Mouse (Mus musculus): Measurements from ENCODE around the gene Dnajb2.

The Dnajb2 gene

DNA sequence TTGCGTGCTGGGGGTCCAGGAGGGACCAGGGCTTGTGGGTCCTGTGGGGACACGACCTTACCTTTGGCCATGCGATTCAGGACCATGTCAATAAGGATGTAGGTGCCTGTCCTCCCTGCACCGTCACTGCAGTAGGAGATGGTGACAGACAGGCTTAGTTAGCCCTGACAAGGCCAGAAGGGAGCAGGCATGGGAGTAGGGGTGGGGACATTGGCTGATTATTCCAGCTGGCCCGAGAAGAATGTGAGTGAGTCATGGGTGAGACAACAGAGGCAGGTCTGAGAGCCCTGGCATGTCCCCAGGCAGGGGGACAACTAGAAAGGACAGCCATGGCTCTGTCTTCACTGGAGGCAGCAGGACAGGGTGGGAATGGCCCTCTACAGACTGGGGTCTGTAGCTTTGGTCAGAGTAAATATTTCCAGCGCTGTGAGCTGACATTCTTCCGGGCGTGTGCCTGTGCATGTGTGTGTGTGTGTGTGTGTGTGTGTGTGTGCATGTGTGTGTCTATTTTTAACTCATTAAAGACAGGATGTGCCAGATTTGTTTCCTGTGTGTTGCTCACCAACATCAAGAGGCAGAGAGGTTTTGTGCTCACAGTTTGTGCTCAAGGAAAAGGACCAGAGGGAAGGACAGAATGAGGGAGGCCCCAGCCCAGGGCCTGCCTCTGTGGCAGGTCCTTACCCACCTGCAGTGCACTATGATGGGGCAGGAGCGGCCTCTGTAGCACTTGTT, 12.0 kb downstream of the Dnajb2 start:
- DNase-seq (ENCODE audit: low spot score in 2 of 2) = peak in 1 of 2 experiments; percentile 61

DNA sequence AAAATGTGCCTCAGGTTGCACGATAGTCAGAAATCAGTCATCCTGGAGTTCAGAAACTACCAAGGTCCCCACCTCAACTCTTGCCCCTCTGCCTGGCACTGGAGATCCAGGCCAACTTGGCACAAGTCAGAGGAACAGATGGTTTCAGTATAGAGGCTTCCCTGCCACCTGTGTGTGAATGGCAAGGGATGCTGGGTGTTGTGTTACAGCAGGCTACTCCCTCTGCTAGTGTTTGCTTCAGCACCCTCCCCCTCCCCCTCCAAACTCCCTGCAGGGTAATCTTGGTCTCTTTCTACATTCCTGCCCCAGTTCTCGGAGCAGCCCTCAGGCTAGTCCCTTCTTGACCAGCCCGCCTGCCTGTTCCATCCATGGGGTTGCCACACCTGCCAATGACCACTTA, 14.3 kb downstream of the Dnajb2 start:
- no peak for DNase-seq (ENCODE audit: low spot score in 2 of 2)

DNA sequence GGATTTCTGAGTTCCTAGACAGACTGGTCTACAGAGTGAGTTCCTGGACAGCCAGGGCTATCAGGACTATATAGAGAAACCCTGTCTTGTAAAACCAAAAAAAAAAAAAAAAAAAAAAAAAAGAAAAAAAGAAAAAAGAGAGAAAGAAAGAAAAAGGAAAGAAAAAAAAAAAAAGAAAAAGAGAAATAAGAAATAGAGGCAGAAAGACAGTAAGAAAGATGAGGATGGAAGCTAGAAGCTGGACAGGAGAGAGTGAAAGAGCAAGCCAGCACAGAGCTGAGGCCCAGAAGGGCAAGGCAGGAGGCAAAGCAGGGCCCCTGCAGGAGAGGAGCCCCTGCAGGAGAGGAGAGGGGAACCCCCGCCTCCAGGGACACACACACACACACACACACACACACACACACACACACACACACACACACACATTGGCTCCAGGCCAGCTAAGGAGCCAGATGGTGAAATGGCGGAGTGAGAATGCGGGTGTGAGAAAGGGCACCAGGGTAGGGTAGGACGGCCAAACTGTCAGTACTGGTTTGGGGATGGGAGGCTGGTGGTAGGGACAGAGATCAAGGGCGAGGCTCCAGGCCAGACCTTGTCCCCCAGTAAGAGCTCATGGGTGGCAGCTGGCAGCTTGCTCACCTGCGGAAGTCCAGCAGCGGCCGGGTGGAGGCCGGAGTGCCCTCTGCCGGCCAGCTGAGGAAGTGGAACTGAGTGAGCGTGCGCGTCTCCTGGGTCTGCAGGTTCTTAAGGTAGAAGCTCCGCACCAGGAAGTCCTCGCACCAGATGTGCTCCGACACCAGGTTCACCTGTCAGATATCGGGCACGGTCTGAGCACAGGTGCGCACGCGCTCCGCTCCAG, 15.1 kb downstream of the Dnajb2 start:
- peak in 1 of 2 experiments; percentile 78 for DNase-seq (ENCODE audit: low spot score in 2 of 2)

DNA sequence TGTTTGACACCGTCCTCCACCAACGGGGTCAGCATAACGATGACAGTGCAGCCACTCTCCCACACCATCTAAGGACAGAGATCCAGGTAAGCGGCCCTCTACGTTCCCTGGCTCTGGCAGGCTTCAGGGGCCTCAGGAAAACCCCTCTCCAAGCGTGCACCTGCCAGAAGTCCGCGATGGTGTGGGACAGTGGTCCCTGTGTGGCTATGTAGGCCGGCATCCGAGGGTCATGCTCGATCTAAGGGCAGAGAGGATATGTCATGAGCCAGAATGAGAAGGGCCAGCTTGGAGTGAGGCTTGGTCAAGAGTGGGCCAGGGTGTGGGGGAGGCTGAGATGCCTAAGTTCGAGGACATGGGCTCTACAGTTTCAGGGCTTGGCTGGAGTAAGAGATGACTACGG, 16.1 kb downstream of the Dnajb2 start:
- DNase-seq (ENCODE audit: low spot score in 2 of 2) = no peak

DNA sequence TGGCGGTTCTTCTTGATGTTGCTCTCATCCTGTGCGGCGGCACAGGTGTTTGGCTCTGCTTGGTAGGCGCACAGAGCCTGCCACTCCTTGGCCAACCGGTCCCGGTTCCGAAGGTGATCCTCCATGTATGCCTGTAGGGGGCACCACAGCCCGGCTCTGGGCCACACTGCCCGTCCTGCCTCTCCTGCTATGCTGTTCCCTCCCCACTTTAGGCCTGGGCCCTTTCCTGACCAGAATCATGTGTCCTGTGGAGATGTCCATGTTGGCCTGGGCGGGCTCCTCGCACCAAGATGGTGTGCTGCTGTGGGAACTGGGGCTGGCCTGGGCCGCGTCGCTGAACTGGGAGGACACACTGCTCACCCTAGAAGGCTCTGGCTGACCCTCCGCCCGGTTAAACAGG, 16.8 kb downstream of the Dnajb2 start:
- no peak for DNase-seq (ENCODE audit: low spot score in 2 of 2)

DNA sequence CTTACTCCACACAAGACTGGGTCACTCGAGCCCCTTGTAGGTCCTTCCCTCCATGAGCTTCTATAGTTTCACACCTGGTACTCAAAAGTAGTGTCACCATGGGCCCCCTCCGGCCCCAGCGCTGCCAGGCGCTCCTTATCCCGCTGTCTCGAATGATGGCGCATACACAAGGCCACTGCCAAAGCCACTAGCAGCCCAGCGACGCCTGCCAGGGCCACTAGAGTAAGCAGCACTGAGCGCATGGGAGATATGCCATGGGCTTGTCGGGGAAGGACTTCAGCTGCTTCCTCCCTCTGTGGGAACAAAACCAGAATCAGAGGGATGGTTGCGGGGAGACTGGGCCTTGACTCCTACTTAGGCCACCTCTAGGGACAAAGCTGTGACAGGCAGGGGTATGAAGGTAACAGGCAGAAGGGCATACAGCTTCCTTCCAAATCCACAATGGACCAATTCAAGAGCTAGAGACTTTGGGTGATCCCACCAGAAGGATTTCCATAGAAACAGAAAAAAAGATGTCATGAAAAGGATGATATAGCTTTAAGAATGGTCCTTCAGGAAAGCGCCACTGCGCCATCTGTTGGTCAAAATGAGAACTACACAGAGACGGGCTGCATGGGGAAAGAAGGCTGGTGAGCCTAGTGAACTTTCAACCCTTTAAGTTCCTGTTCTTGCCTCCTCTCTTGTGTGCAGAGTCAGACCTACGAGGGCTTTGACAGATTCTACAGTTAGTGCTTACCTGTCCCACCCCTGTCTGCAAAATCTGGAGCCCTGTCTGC, 17.8 kb downstream of the Dnajb2 start:
- DNase-seq (ENCODE audit: low spot score in 2 of 2) = peak in 1 of 2 experiments; percentile 92

DNA sequence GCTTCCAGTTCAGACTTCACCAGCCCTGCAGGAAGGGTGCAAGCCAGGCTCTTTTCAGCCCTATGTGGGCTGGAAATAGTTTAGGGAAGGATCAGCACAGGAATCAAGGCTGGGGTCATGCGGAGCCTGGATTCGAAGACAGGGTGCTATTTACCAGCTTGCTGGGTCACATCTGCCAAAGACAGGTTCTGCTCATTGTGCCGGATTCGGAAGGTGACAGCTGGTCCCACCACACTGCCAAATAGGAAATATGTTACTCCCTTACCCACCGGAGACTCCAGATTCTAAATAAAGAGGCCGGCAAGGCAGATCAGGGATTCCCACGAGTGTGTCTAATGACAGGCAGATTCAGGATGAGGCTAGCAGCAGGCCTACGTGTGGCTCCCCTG, 18.4 kb downstream of the Dnajb2 start:
- DNase-seq (ENCODE audit: low spot score in 2 of 2) = no peak

DNA sequence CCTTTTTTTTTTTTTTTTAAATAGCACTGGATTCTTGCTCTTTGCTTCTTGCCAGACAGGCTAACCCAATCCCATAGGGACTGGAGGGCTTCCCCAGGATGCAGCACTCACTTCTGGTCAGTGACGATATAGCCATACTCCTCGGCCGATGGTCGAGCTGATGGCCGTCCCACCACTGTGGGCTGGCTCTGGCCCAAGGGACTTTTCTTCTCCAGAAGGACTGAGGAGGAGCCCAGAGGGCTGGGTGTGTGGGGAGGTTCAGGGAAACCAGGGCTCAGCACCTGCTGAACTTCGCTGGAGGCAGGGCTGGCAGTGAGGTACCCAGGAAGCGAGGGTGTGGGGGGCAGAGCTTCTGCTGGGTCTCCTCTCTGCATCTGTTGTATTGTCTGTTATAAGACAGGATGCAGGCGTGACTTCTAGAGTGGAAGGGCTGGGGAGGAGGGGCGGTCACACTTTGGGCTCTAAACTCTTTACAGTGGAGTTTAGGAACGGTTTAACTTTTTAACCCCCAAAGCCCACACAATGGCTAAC, 19.4 kb downstream of the Dnajb2 start:
- DNase-seq (ENCODE audit: low spot score in 2 of 2) = no peak

DNA sequence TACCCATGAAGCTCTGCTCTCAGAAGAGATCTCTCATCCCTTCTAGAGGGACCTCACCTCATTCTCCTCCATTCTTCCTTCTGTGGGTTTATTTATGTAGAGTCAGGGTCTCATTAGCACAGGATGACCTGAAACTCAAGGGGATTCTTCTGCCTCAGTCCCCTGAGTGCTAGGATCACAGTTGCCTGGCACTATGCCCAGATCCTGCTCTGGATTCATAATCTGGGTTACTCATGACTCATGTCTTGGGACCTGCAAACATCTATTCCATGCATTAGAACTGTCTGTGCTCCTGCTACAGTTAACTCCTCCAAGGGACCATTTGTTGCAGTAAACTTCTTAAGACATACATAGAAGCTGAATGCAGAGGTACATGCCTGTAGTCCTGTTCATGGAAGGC, 25.1 kb downstream of the Dnajb2 start:
- no peak for DNase-seq (ENCODE audit: low spot score in 2 of 2)

DNA sequence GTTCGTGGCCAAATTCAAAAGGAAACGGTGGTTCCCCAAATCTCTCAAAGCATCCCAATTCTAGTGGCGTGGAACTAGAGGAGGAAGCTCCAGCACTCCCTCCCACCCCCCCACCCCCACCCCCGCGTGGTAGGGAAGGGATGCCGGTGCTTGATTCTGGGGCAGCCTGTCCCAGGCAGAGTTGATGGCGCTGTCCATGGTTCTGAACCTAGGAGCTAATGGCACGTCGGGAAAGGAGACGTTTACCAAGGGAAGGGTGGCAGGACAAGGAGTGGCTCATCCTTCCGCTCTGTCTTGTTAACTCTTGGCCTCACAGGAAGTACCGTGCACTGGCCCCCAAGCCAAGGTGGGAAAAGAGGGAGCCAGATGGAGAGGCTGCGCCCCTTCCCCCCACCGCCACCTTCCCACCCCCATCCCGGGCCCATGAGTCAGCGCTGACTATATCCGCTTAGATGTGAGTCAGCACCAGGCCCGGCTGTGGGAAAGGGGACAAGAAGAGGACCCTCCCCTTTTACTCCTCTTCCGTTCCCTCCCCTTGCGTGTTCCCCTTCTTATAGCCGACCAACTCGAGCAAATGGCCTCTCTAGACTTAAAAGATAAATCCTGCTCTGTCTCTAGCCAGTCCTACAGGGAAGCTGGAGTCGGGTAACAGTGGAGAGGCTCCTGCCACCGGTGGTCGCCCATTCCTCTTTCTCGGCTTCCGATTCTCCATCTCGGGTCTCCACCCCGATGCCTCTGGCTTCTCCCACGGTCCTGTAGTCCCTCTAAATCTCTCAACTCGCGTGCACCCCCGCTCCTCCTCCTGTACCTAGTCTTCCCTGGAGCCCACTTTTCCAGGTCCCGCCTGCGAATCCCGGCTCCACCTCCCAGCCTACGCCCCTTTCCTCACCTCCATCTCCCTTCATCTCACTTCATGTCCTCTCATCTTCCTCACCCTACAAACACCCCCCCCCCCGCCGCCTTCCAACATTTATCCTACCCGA, 27.1 kb downstream of the Dnajb2 start:
- DNase-seq (ENCODE audit: low spot score in 2 of 2) = peak in 1 of 2 experiments; percentile 66

DNA sequence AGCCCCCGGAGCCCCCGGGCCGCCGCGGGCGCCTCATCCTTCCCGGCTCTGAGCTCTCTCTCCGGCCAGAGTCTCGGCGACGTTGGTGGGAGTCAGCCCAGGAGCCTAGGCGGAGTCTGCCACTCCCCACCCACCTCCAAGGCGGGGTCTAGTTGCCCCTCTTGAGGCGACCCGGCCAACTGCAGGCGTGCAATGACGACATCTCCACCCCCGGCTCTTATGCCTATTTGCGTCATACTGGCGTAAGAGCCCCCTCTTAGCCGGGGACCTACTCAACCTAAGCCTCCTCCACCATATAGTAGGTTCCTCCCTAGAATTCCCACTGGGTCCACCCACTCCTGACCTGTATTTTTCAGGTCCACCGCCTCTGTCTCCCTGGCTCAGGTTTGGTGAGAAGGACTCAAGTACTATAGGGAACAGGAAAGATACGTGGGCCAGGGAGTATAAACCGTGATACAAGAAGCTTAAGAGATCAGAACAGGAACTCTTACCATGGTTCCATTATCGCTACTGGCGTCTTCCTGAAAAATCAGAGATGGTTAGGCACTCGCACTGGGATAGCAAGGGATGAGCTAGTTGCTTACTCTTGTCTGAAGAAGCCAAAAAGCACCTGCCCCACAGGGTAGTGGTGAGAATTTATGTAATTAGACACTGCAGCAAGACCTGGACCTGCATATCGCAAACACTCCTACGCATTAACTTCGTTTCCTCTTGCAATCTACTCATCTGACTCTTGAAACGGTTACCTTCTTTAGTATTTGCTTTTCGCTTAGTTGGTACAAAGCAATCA, 28.1 kb downstream of the Dnajb2 start, which contains the start of gene Ptprn:
Gene Ptprn, minus strand, starts transcription at position 412 of the 790 bp plus-strand sequence.
- peak; percentile 68 to 87 for DNase-seq (ENCODE audit: low spot score in 2 of 2)

DNA sequence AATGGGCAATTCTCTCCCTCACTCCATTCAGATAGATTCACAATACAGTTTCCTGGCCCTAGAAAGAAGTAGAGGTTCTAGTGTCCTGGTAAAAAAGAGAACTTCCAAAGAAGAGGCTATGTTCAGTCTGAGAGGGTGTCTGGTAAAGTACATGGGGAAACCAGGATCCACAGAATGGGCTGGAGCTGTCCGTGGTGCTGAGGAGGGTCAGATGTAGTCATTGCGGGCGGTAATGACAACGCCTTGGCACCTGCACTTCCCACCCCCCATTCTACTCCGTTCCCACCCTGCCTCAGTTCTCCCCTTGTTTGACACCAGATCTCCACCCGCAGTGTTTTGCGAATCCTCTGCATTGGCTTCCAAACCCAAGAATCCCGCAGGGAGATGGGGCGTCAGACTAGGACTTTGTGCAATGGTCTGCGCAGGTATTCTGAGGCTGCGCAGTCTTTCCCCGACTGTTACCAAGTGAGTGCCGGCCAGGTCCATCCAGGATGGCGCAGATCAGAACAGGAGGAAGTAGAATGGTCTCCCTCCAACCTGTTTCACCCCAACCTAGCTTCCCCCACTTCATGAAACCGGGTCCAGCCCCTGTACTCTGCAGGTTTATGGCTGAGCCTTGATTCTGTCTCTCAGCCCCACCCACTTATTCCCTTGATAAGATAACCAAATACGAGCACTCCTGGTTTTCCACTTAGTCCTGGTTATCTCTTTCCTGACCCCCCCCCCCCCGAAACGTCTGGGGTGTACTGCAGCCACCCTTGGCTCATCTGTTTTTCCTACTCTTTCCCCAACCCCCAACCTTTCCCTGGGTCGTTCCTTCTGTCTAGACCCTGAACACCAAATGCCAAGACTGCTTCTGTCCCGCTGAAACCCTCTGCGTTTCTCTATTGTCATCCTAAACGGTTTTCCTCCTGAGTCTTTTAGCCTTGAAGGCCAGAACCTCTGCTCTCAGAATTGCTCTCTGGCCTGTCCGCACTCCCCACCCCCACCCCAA, 41.3 kb downstream of the Dnajb2 start:
- no peak for DNase-seq (ENCODE audit: low spot score in 2 of 2)

DNA sequence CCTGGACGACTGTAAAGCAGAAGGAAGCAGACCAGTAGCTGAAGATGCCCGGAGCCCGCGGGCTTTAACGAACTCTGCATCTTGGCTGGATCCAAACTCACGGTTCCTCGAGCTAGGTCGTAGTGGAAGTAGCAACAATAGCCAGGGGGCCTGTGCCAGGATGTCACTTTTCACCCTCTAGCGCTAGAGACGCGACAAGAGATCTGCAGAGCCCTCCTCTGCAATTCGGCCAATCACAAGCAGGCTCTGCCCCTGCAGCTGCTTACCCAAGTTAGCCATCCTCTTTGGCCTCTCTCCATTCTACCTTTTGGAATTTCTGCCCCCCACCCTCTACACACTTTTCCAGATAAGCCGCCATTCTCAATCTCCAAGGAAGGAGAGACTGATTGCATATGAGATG, 42.0 kb downstream of the Dnajb2 start, which contains the start of gene Resp18:
Gene Resp18, minus strand, starts transcription at position 188 of the 400 bp plus-strand sequence.
- no peak for DNase-seq (ENCODE audit: low spot score in 2 of 2)

DNA sequence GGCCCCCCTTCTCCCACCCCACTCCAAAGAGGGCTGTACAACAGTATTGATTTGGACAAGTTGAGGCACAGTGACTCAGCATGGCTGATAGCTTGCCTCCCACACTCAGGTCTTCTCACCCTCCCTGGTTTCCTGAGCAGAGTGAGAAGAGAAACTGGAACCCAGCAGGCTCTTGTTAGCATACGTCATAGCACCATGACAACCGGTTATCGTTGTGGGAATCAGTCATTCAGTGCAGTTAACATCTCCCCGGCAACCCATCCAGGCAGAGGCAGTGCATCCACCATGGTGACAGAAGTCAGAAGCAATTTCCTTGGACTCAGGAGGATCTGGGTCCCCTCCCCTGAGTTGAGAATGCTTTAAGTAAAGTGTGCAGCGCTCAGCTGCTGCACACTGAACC, 46.8 kb downstream of the Dnajb2 start:
- peak in 1 of 2 experiments; percentile 44 for DNase-seq (ENCODE audit: low spot score in 2 of 2)

DNA sequence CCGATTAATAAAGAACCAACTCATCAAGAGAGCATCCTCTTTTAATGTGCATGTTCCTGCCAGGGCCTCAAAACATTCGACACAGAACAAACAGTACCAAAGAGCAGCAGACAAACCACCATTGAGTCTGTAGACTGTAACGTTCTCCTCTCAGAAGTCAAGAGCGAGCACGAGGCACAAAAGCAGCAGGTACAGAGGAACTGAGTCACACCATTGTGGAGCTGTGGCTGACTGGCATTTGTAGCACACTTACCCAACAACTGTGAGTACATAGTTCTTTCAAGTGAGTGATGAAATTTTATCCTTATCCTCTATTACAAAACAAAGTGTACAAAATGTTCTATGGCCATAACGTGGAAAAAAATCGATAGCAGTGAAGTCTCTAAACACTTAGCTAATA, 48.7 kb downstream of the Dnajb2 start:
- no peak for DNase-seq (ENCODE audit: low spot score in 2 of 2)

DNA sequence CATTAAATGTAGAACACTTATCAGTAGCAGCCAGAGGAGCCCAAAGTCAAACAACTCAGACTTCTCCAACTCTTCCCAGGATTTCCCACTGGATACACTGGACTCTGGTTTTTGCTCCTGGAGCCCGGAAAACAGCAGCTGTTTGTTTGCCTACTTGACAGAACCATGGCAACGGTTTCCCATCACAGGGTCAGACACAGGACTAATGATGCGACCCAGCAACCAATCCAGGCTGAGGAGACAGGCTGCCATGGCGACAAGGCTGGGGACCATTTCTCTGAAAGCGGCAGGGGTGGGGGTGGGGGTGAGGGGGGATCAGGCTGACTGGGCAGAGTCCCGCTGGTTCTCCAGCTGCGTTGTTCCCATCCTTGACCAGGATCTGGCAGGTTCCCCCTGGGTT, 53.2 kb downstream of the Dnajb2 start:
- DNase-seq (ENCODE audit: low spot score in 2 of 2) = peak in 1 of 2 experiments; percentile 30

DNA sequence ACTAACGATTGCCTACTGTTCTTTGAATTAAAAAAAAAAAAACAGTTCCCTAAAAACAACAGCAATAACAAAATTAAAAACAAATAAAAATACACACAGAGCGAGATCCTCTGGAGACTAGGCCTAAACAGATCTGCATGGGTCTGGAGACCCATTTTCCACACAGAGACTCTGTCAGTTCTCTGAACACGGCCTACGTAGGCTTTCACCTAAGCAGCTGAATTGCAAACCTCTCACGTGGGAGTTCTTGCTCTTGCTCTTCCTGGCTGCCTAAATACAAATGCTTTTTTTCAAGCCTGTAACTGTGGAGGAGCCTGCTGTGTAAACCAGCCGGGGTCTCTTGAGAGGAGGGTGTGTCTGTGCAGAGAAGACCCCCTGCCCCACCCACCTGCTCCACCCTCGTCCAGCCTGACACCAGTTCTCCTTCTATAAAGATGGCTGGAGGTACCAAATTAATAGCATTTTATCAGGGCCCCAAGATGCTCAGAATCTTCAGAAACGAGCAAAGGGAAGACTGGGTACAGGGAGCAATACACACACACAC, 53.8 kb downstream of the Dnajb2 start:
- peak in 1 of 2 experiments; percentile 26 for DNase-seq (ENCODE audit: low spot score in 2 of 2)

DNA sequence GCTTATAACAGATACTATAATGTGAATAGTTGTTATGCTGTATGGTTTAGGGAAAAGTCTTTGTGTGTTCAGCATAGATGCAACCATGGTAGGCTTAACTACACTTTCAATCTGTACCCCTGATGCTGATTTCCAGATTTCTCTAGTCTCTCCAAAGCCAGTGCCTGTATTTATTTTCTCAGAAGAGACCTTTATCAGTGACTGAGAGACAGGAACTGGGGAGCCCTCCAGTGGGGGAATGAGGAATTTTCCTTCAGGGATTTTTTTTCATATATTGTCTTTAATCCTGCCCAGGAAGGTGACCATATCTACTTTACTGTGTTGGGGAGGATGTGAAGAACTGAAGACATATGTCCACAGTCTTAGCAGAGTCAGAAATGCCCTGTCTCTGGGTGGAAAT, 54.4 kb downstream of the Dnajb2 start:
- DNase-seq (ENCODE audit: low spot score in 2 of 2) = peak in 1 of 2 experiments; percentile 86

Data from left cerebral cortex, adult 9 months (tissue).